Mouse (Mus musculus) neural tube, embryonic 14.5 days (tissue): ENCODE measurements around the gene Itga5. TPM values are rescaled to one million over a fixed set of nuclear protein-coding genes. Genes with fewer than 3 reads are reported as not detected.
"Not testable (repeated sequence)": the region's sequence is repeated elsewhere in the genome, so short reads cannot be mapped to it uniquely, and the experiment has no call there.

Experiments
- ATAC-seq: fragments of 200-750 bp; cut with Nextera tagmentation; 2 replicates; pipeline ENCODE4 v1.8.0; 2017; ENCODE audit warnings: low read depth, mild to moderate bottlenecking, moderate TSS enrichment, moderate library complexity
- H3K27ac ChIP-seq: fragments of 300-500 bp; sonication (generic); 2 replicates; pipeline ENCODE4 v1.5.1; 2014; ENCODE audit warnings: low read depth, mild to moderate bottlenecking, control low read depth, low read length, moderate library complexity, mixed read lengths
- H3K27me3 ChIP-seq: fragments of 300-500 bp; sonication (generic); 2 replicates; pipeline ENCODE4 v1.6.1; 2014; ENCODE audit warnings: low read length; ENCODE audit not compliant: control insufficient read depth, insufficient read depth
- H3K36me3 ChIP-seq: fragments of 300-500 bp; sonication (generic); 2 replicates; pipeline ENCODE4 v1.6.1; 2014; ENCODE audit warnings: low read length, mixed read lengths; ENCODE audit not compliant: control insufficient read depth, insufficient read depth
- H3K4me1 ChIP-seq: fragments of 300-500 bp; sonication (generic); 2 replicates; pipeline ENCODE4 v1.6.1; 2014; ENCODE audit warnings: low read length; ENCODE audit not compliant: control insufficient read depth, insufficient read depth
- H3K4me2 ChIP-seq: fragments of 300-500 bp; sonication (generic); 2 replicates; pipeline ENCODE4 v1.6.1; 2014; ENCODE audit warnings: mild to moderate bottlenecking, low read depth, low read length, control low read depth
- H3K4me3 ChIP-seq: fragments of 300-500 bp; sonication (generic); 2 replicates; pipeline ENCODE4 v1.5.1; 2014; ENCODE audit warnings: low read depth, low read length, control low read depth, mixed read lengths
- H3K9ac ChIP-seq: fragments of 300-500 bp; sonication (generic); replicated peaks from 2 replicates; pipeline ENCODE4 v1.6.1; 2014; ENCODE audit warnings: low read depth, mild to moderate bottlenecking, control low read depth, low read length, mixed read lengths
- H3K9me3 ChIP-seq: fragments of 300-500 bp; sonication (generic); 2 replicates; pipeline ENCODE4 v1.6.1; 2016; ENCODE audit warnings: low read length; ENCODE audit not compliant: control insufficient read depth
- WGBS: fragments of 180-500 bp; shearing (Covaris S2); extraction: QIAGEN DNeasy Blood & Tissue Kit; methylation state at CpG from one replicate; pipeline ENCODE4 v1.1.7; 2014; 5-methylcytosine and 5-hydroxymethylcytosine counted together
- polyA plus RNA-seq: library from polyadenylated mRNA; unstranded; fragments of >200 nt; fragmentation: Nextera tagmentation; extraction: Ambion mirVana; gene quantifications from 2 replicates; pipeline ENCODE4 v1.2.1, GENCODE M21; 2014

Itga5 gene
- 3.8 and 7.4 TPM in 2 replicates for polyA plus RNA-seq

DNA sequence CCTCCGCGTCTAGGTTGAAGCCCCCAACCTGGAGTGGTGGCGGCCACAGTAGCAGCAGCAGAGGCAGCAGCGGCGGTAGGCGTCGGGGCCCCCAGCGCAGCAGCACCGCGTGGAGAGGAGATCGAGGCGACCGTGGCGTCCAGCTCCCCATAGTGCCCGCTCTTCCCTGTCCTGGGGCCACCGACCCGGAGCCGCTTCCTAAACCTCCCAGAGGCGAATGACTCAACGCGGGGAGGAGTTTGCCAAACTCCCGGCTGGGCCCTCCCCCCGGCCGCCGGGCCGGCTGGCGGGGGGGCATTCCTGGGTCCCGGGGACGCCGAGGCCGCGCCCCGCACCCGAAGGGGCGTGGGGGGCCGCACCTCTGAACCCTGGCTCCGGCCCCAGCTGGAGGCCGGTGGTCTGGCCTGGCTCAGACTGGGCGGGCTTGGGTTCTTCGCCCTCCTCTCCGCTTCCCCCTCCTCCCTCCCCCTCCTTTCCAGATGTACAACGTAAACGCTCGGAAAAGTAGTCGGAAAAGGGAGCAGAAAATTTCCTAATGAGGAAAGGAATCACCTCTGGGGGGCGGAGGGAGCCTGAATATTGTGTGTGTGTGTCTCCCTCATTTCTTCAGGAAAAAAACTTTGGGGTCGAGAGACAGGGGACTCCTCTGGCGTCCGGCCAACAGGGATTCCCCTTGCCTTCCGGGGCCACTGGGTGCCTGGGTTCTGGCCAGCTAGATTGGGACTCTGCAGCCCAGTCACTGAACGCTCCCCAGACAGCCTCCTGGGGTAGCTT, at the start of gene Itga5:
Itga5 (minus strand) TSS at position 388 of the 774 bp plus-strand sequence.
- Histone ChIP-seq H3K9ac (peak within 1 kb of the TSS; percentile 55), H3K27me3 (peaks cover 2% of the 10 kb centered on the region; the same call in 1 of the 2 replicates), H3K4me2 (peak within 1 kb of the TSS; percentile 89), H3K9me3 (no peaks in the 10 kb centered on the region), H3K36me3 (no peaks in the 10 kb centered on the region), H3K4me1 (peaks cover 12% of the 10 kb centered on the region), H3K27ac (peak within 1 kb of the TSS; percentile 7; the same call in 1 of the 2 replicates), H3K4me3 (peak within 1 kb of the TSS; percentile 42)
- WGBS: 1% methylated on average over 46 of the region's 51 CpGs
- ATAC-seq: peak; percentile 70

DNA sequence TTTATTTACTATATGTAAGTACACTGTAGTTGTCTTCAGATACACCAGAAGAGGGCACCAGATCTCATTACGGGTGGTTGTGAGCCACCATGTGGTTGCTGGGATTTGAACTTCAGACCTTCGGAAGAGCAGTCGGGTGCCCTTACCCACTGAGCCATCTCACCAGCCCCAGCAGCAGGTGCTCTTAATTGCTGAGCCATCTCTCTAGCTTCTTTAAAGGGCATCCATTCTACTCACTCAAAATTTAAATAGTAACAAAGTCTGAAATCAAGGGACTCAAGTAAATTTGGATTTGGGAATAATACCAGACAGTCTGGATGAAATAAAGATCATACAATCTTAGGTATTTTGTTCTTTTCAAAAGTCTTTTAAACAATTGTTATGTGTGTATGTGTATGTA, 39.0 kb upstream of the Itga5 start:
- H3K27ac ChIP-seq, H3K27me3 ChIP-seq, H3K9ac ChIP-seq, H3K4me3 ChIP-seq, H3K9me3 ChIP-seq, ATAC-seq, H3K4me2 ChIP-seq, H3K36me3 ChIP-seq, H3K4me1 ChIP-seq: not testable (repeated sequence)
- WGBS: 88% methylated on average over 2 of the region's 3 CpGs

DNA sequence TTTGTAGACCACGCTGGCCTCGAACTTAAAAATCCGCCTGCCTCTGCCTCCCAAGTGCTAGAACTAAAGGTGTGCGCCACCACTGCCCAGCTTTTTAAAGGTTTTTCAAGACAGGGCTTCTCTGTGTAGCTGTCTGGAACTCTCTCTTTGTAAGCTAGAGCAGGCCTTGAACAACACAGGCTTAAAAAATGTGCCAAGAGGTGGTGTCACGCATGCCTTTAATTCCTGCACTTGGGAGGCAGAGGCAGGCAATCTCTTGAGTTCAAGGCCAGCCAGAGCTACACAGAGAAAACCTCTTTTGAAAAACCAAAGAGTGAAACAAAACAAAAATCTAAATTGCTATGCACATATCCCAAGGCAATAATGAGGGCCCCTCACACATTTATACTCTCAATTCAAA, 34.8 kb upstream of the Itga5 start:
- Histone ChIP-seq H3K27me3 (no peaks in the 10 kb centered on the region), H3K27ac (no peak overlapping the region), H3K4me1 (no peaks in the 10 kb centered on the region), H3K36me3 (no peaks in the 10 kb centered on the region), H3K9me3 (no peaks in the 10 kb centered on the region), H3K9ac (no peak overlapping the region), H3K4me2 (no peak overlapping the region), H3K4me3 (no peak overlapping the region)
- ATAC-seq: no peak
- 94% methylated on average over 5 of the region's 5 CpGs for WGBS

GRCm38 (mm10) chr15:103393577-103393976, 27.0 kb upstream of the Itga5 start:
- no peaks in the 10 kb centered on the region for H3K4me1 ChIP-seq
- no peak overlapping the region for H3K9ac ChIP-seq
- H3K27ac ChIP-seq: no peak overlapping the region
- no peaks in the 10 kb centered on the region for H3K36me3 ChIP-seq
- H3K4me2 ChIP-seq: no peak overlapping the region
- no peak for ATAC-seq
- H3K27me3 ChIP-seq: no peaks in the 10 kb centered on the region
- H3K9me3 ChIP-seq: no peaks in the 10 kb centered on the region
- H3K4me3 ChIP-seq: no peak overlapping the region

- ATAC-seq: no peak
- Histone ChIP-seq H3K4me1 (no peaks in the 10 kb centered on the region), H3K4me3 (no peak overlapping the region)
Observed at GRCm38 (mm10) chr15:103388556-103389145, 22.1 kb upstream of the Itga5 start.

GRCm38 (mm10) chr15:103383771-103384488, 17.4 kb upstream of the Itga5 start:
- no peak for ATAC-seq
- no peaks in the 10 kb centered on the region for H3K27me3 ChIP-seq
- H3K4me2 ChIP-seq: no peak overlapping the region
- H3K4me3 ChIP-seq: no peak overlapping the region
- WGBS: 64% methylated on average over 7 of the region's 7 CpGs
- H3K27ac ChIP-seq: no peak overlapping the region
- H3K9me3 ChIP-seq: no peaks in the 10 kb centered on the region
- H3K4me1 ChIP-seq: no peaks in the 10 kb centered on the region
- no peaks in the 10 kb centered on the region for H3K36me3 ChIP-seq
- H3K9ac ChIP-seq: no peak overlapping the region

More at GRCm38 (mm10) chr15:103388556-103389145, 22.1 kb upstream of the Itga5 start:
- no peaks in the 10 kb centered on the region for H3K9me3 ChIP-seq
- H3K4me2 ChIP-seq: no peak overlapping the region
- no peaks in the 10 kb centered on the region for H3K36me3 ChIP-seq
- 53% methylated on average over 4 of the region's 4 CpGs for WGBS
- no peaks in the 10 kb centered on the region for H3K27me3 ChIP-seq
- H3K9ac ChIP-seq: no peak overlapping the region
- H3K27ac ChIP-seq: no peak overlapping the region

- no peak overlapping the region for H3K4me2 ChIP-seq
- no peak for ATAC-seq
- H3K27ac ChIP-seq: no peak overlapping the region
Observed at GRCm38 (mm10) chr15:103382795-103383406, 16.3 kb upstream of the Itga5 start.

GRCm38 (mm10) chr15:103382075-103382474, 15.5 kb upstream of the Itga5 start:
- no peaks in the 10 kb centered on the region for H3K36me3 ChIP-seq
- H3K27me3 ChIP-seq: no peaks in the 10 kb centered on the region
- H3K9ac ChIP-seq: no peak overlapping the region
- no peak overlapping the region for H3K27ac ChIP-seq
- 86% methylated on average over 2 of the region's 2 CpGs for WGBS
- no peaks in the 10 kb centered on the region for H3K4me1 ChIP-seq
- no peaks in the 10 kb centered on the region for H3K9me3 ChIP-seq
- no peak overlapping the region for H3K4me2 ChIP-seq
- ATAC-seq: no peak
- no peak overlapping the region for H3K4me3 ChIP-seq

More at GRCm38 (mm10) chr15:103382795-103383406, 16.3 kb upstream of the Itga5 start:
- H3K27me3 ChIP-seq: no peaks in the 10 kb centered on the region
- no peaks in the 10 kb centered on the region for H3K9me3 ChIP-seq
- 16% methylated on average over 5 of the region's 5 CpGs for WGBS
- H3K4me1 ChIP-seq: no peaks in the 10 kb centered on the region
- no peak overlapping the region for H3K4me3 ChIP-seq
- no peaks in the 10 kb centered on the region for H3K36me3 ChIP-seq
- H3K9ac ChIP-seq: no peak overlapping the region
